Mouse (Mus musculus) induced T-regulatory cell, adult 2 months (primary cell): ENCODE results near the gene Itpkb.
"Not testable (repeated sequence)": the region's sequence is repeated elsewhere in the genome, so short reads cannot be mapped to it uniquely, and the experiment has no call there.

Experiments
- DNase-seq: peaks from one replicate; pipeline ENCODE4 v3.0.0-alpha.2; 2012; ENCODE audit warnings: low read depth

Itpkb gene

GRCm38 (mm10) chr1:180367626-180368025, 37.3 kb downstream of the Itpkb start:
- no peak for DNase-seq

GRCm38 (mm10) chr1:180368112-180368511, 37.8 kb downstream of the Itpkb start:
- DNase-seq: no peak

- DNase-seq: no peak
These were observed 38.4 kb downstream of the Itpkb start for GRCm38 (mm10) chr1:180368646-180369045.

- peak; percentile 61 for DNase-seq
These were observed 40.8 kb downstream of the Itpkb start for GRCm38 (mm10) chr1:180370858-180371652.

GRCm38 (mm10) chr1:180372258-180372657, 42.0 kb downstream of the Itpkb start:
- DNase-seq: not testable (repeated sequence)

- no peak for DNase-seq
These were observed 46.3 kb downstream of the Itpkb start for GRCm38 (mm10) chr1:180376598-180376997.

GRCm38 (mm10) chr1:180379559-180379958, 49.3 kb downstream of the Itpkb start:
- no peak for DNase-seq

GRCm38 (mm10) chr1:180382358-180382757, 52.1 kb downstream of the Itpkb start:
- DNase-seq: no peak

GRCm38 (mm10) chr1:180383884-180384283, 53.6 kb downstream of the Itpkb start:
- no peak for DNase-seq

- no peak for DNase-seq
These were observed 54.2 kb downstream of the Itpkb start for GRCm38 (mm10) chr1:180384486-180384885.

- DNase-seq: no peak
These were observed 55.0 kb downstream of the Itpkb start for GRCm38 (mm10) chr1:180385308-180385707.

GRCm38 (mm10) chr1:180386951-180387749, 56.9 kb downstream of the Itpkb start:
- peak; percentile 99 for DNase-seq

GRCm38 (mm10) chr1:180387750-180388480, 57.6 kb downstream of the Itpkb start:
- no peak for DNase-seq

- DNase-seq: peak; percentile 88
These were observed 58.2 kb downstream of the Itpkb start for GRCm38 (mm10) chr1:180388481-180388880.

- not testable (repeated sequence) for DNase-seq
These were observed 59.0 kb downstream of the Itpkb start for GRCm38 (mm10) chr1:180389213-180389760.

- DNase-seq: peak; percentile 88
These were observed 60.0 kb downstream of the Itpkb start for GRCm38 (mm10) chr1:180390321-180390731.

- peak; percentile 79 for DNase-seq
These were observed 60.7 kb downstream of the Itpkb start for GRCm38 (mm10) chr1:180390746-180391574.

- peak; percentile 57 for DNase-seq
These were observed 61.3 kb downstream of the Itpkb start for GRCm38 (mm10) chr1:180391575-180391945.

- DNase-seq: peak; percentile 77
These were observed 62.0 kb downstream of the Itpkb start for GRCm38 (mm10) chr1:180392137-180392798.

GRCm38 (mm10) chr1:180393017-180393797, 62.9 kb downstream of the Itpkb start:
- peak; percentile 79 for DNase-seq
